8 mouse cellular contexts compared by ENCODE assay signal in genomic region chr7:127345092-127345491, GRCm38 (mm10). TPM values are rescaled to one million over a fixed set of nuclear protein-coding genes. Genes with fewer than 3 reads are reported as not detected.
DNase-seq lines count a peak whose midpoint lies in the region; ATAC-seq and TF ChIP-seq lines count a peak whose summit lies in the region.

No protein-coding gene starts in this region.

- no peaks in the 10 kb centered on the region for H3K4me1 ChIP-seq in heart, adult 2 months (ENCODE audit: control insufficient read depth, insufficient read depth, low read length)
- peaks cover 13% of the 10 kb centered on the region for H3K4me1 ChIP-seq in hindbrain, embryonic 14.5 days (replicated peaks; ENCODE audit: control insufficient read depth, insufficient read depth, low read length)
- peaks cover 45% of the 10 kb centered on the region for H3K4me1 ChIP-seq in liver, embryonic 13.5 days (replicated peaks)
- peaks cover 11% of the 10 kb centered on the region; the same call in 1 of the 2 replicates for H3K4me1 ChIP-seq in neural tube, embryonic 14.5 days (ENCODE audit: control insufficient read depth, insufficient read depth, low read length)

- under 1% methylated on average over 42 of the region's 42 CpGs for WGBS in heart, adult 2 months
- under 1% methylated on average over 42 of the region's 42 CpGs for WGBS in hindbrain, embryonic 14.5 days
- under 1% methylated on average over 36 of the region's 42 CpGs for WGBS in liver, embryonic 13.5 days (ENCODE audit: insufficient replicate concordance)
- WGBS in neural tube, embryonic 14.5 days, result under 1% methylated on average over 37 of the region's 42 CpGs

- H3K79me2 ChIP-seq in heart, adult 2 months (replicated peaks; ENCODE audit: control insufficient read depth, insufficient read depth, low read length), result 0 out of 2 replicates have a peak, but pooled peaks cover 2% of the 10 kb centered on the region

- H3K27ac ChIP-seq in heart, adult 2 months, result peak overlapping the region; percentile 100
- peak overlapping the region; percentile 97 for H3K27ac ChIP-seq in hindbrain, embryonic 14.5 days
- H3K27ac ChIP-seq in liver, embryonic 13.5 days, result peak overlapping the region; percentile 78
- H3K27ac ChIP-seq in neural tube, embryonic 14.5 days (ENCODE audit: low read depth, low read length), result peak overlapping the region; percentile 93

- peak overlapping the region; percentile 67 for H3K4me2 ChIP-seq in hindbrain, embryonic 14.5 days (replicated peaks)
- peak overlapping the region; percentile 99 for H3K4me2 ChIP-seq in liver, embryonic 13.5 days
- peak overlapping the region; percentile 77 for H3K4me2 ChIP-seq in neural tube, embryonic 14.5 days (ENCODE audit: low read depth, low read length)

- H3K27me3 ChIP-seq in heart, adult 2 months (ENCODE audit: control insufficient read depth, insufficient read depth, low read length), result no peaks in the 10 kb centered on the region
- no peaks in the 10 kb centered on the region for H3K27me3 ChIP-seq in hindbrain, embryonic 14.5 days (ENCODE audit: control insufficient read depth, insufficient read depth, low read length)
- no peaks in the 10 kb centered on the region for H3K27me3 ChIP-seq in liver, embryonic 13.5 days
- no peaks in the 10 kb centered on the region for H3K27me3 ChIP-seq in neural tube, embryonic 14.5 days (ENCODE audit: control insufficient read depth, insufficient read depth, low read length)

- no peak for TF ChIP-seq CTCF in heart, adult 2 months (IDR thresholded peaks at IDR 0.05)

- no peak for TF ChIP-seq EP300 in heart, adult 2 months (IDR thresholded peaks at IDR 0.05; ENCODE audit: insufficient read depth, low read depth, low read length)

- peak overlapping the region; percentile 96 for H3K4me3 ChIP-seq in heart, adult 2 months
- peak overlapping the region; percentile 93 for H3K4me3 ChIP-seq in hindbrain, embryonic 14.5 days (replicated peaks; ENCODE audit: low read length)
- H3K4me3 ChIP-seq in liver, embryonic 13.5 days (replicated peaks), result peak overlapping the region; percentile 79
- peak overlapping the region; percentile 93 for H3K4me3 ChIP-seq in neural tube, embryonic 14.5 days (ENCODE audit: low read depth, low read length)

- H3K9me3 ChIP-seq in hindbrain, embryonic 14.5 days (ENCODE audit: control insufficient read depth, low read length), result no peaks in the 10 kb centered on the region
- no peaks in the 10 kb centered on the region for H3K9me3 ChIP-seq in liver, embryonic 13.5 days (replicated peaks)
- H3K9me3 ChIP-seq in neural tube, embryonic 14.5 days (ENCODE audit: control insufficient read depth, low read length), result no peaks in the 10 kb centered on the region

- no peak for DNase-seq in heart, adult 2 months
- DNase-seq in heart, adult 9 months (ENCODE audit: low spot score in 2 of 2), result no peak
- peak; percentile 52 for DNase-seq in 3T3-L1 (ENCODE audit: low read depth, low spot score)
- peak; percentile 32 to 47 for DNase-seq in adrenal gland, postnatal 4 days (ENCODE audit: low spot score in 2 of 2)
- DNase-seq in hindbrain, embryonic 14.5 days (ENCODE audit: low spot score), result no peak
- peak; percentile 41 for DNase-seq in liver, embryonic 13.5 days
- DNase-seq in B cell, adult 2 months, result no peak

- peak; percentile 25 for ATAC-seq in hindbrain, embryonic 14.5 days (ENCODE audit: low FRiP score)
- peak; percentile 34 for ATAC-seq in liver, embryonic 13.5 days (ENCODE audit: low read depth)
- ATAC-seq in neural tube, embryonic 14.5 days (ENCODE audit: low read depth), result peak; percentile 45

- peaks cover 4% of the 10 kb centered on the region for H3K36me3 ChIP-seq in heart, adult 2 months (ENCODE audit: control insufficient read depth, insufficient read depth, low read length)
- peaks cover 23% of the 10 kb centered on the region for H3K36me3 ChIP-seq in hindbrain, embryonic 14.5 days (replicated peaks; ENCODE audit: control insufficient read depth, insufficient read depth)
- H3K36me3 ChIP-seq in liver, embryonic 13.5 days, result peaks cover 9% of the 10 kb centered on the region
- 0 out of 2 replicates have a peak, but pooled peaks cover 13% of the 10 kb centered on the region for H3K36me3 ChIP-seq in neural tube, embryonic 14.5 days (ENCODE audit: control insufficient read depth, insufficient read depth, low read length)

- intact Hi-C loops in heart, adult 2 months (cut with DNase I), result loop anchor here (2.0 to 5.0 kb wide), 2 partner anchors 90 to 267 kb away; no protein-coding TSS in a partner anchor

- peak; percentile 59 for TF ChIP-seq POLR2A in heart, adult 2 months (IDR thresholded peaks at IDR 0.05; ENCODE audit: insufficient read depth, low read depth, low read length)

- H3K9ac ChIP-seq in heart, adult 2 months (ENCODE audit: low read depth, low read length), result peak overlapping the region; percentile 91
- peak overlapping the region; percentile 93 for H3K9ac ChIP-seq in hindbrain, embryonic 14.5 days
- H3K9ac ChIP-seq in liver, embryonic 13.5 days, result peak overlapping the region; percentile 79
- H3K9ac ChIP-seq in neural tube, embryonic 14.5 days (replicated peaks; ENCODE audit: low read depth, low read length), result peak overlapping the region; percentile 97

RNA-seq across cellular contexts. Expression of gene Zfp768, which starts 0.3 kb away (rescaled TPM):
- total RNA-seq in heart, adult 2 months (2021), result 10 to 100 TPM; 36.5 to 37.2 TPM
- polyA plus RNA-seq in heart, adult 2 months (2012; rRNA removed), result 30.8 and 31.6 TPM in 2 replicates
- 10 to 100 TPM; 32.6 to 33.9 TPM for total RNA-seq in adrenal gland, postnatal 4 days (2021)
- polyA plus RNA-seq in hindbrain, embryonic 14.5 days (2014; fragmentation: Nextera tagmentation; extraction: Ambion mirVana), result 4.8 and 6.1 TPM in 2 replicates
- 3.1 and 3.5 TPM in 2 replicates for polyA plus RNA-seq in liver, embryonic 13.5 days (2015; fragmentation: Nextera tagmentation; extraction: Ambion mirVana)
- 3.3 and 6.0 TPM in 2 replicates for polyA plus RNA-seq in neural tube, embryonic 14.5 days (2014; fragmentation: Nextera tagmentation; extraction: Ambion mirVana)

RNA-seq across cellular contexts. Expression of gene Zfp747, which starts 30.8 kb away (rescaled TPM):
- total RNA-seq in heart, adult 2 months (2021), result 1 to 10 TPM; 4.3 to 5.3 TPM
- polyA plus RNA-seq in heart, adult 2 months (2012; rRNA removed), result 2.9 and 3.9 TPM in 2 replicates
- total RNA-seq in adrenal gland, postnatal 4 days (2021), result 10 to 100 TPM in 1 of 2 experiments, 1 to 10 TPM in 1; 9.9 to 10.4 TPM
- polyA plus RNA-seq in hindbrain, embryonic 14.5 days (2014; fragmentation: Nextera tagmentation; extraction: Ambion mirVana), result 8.2 and 8.5 TPM in 2 replicates
- polyA plus RNA-seq in liver, embryonic 13.5 days (2015; fragmentation: Nextera tagmentation; extraction: Ambion mirVana), result 1.7 and 2.1 TPM in 2 replicates
- polyA plus RNA-seq in neural tube, embryonic 14.5 days (2014; fragmentation: Nextera tagmentation; extraction: Ambion mirVana), result 8.4 and 9.1 TPM in 2 replicates

RNA-seq across cellular contexts. Expression of gene 9130019O22Rik, which starts 41.9 kb away (rescaled TPM):
- total RNA-seq in heart, adult 2 months (2021), result 1 to 10 TPM; 2.3 to 2.4 TPM
- 1.7 and 2.4 TPM in 2 replicates for polyA plus RNA-seq in heart, adult 2 months (2012; rRNA removed)
- total RNA-seq in adrenal gland, postnatal 4 days (2021), result 1 to 10 TPM; 5.2 to 5.7 TPM
- polyA plus RNA-seq in hindbrain, embryonic 14.5 days (2014; fragmentation: Nextera tagmentation; extraction: Ambion mirVana), result 4.5 and 5.7 TPM in 2 replicates
- polyA plus RNA-seq in liver, embryonic 13.5 days (2015; fragmentation: Nextera tagmentation; extraction: Ambion mirVana), result 1.3 and 1.4 TPM in 2 replicates
- polyA plus RNA-seq in neural tube, embryonic 14.5 days (2014; fragmentation: Nextera tagmentation; extraction: Ambion mirVana), result 5.6 and 6.7 TPM in 2 replicates

RNA-seq across cellular contexts. Expression of gene E430018J23Rik, which starts 48.3 kb away (rescaled TPM):
- total RNA-seq in heart, adult 2 months (2021), result 1 to 10 TPM; 3.1 to 4.0 TPM
- polyA plus RNA-seq in heart, adult 2 months (2012; rRNA removed), result 3.1 and 3.5 TPM in 2 replicates
- 10 to 100 TPM; 11.7 to 12.8 TPM for total RNA-seq in adrenal gland, postnatal 4 days (2021)
- 6.1 and 6.4 TPM in 2 replicates for polyA plus RNA-seq in hindbrain, embryonic 14.5 days (2014; fragmentation: Nextera tagmentation; extraction: Ambion mirVana)
- 1.3 and 1.4 TPM in 2 replicates for polyA plus RNA-seq in liver, embryonic 13.5 days (2015; fragmentation: Nextera tagmentation; extraction: Ambion mirVana)
- 6.0 and 7.8 TPM in 2 replicates for polyA plus RNA-seq in neural tube, embryonic 14.5 days (2014; fragmentation: Nextera tagmentation; extraction: Ambion mirVana)

RNA-seq across cellular contexts. Expression of gene Itgal, which starts 49.0 kb away (rescaled TPM):
- 1 to 10 TPM; 1.7 to 2.3 TPM for total RNA-seq in heart, adult 2 months (2021)
- polyA plus RNA-seq in heart, adult 2 months (2012; rRNA removed), result 3.0 and 5.0 TPM in 2 replicates
- total RNA-seq in adrenal gland, postnatal 4 days (2021), result 1 to 10 TPM; 3.0 to 3.4 TPM
- 0.12 and 0.46 TPM in 2 replicates for polyA plus RNA-seq in hindbrain, embryonic 14.5 days (2014; fragmentation: Nextera tagmentation; extraction: Ambion mirVana)
- 4.1 and 5.2 TPM in 2 replicates for polyA plus RNA-seq in liver, embryonic 13.5 days (2015; fragmentation: Nextera tagmentation; extraction: Ambion mirVana)
- 0.09 and 0.17 TPM in 2 replicates for polyA plus RNA-seq in neural tube, embryonic 14.5 days (2014; fragmentation: Nextera tagmentation; extraction: Ambion mirVana)

Comparison
In these comparisons a context has a peak if more than half of its experiments do, and no peak if none do; other contexts are left out.
1. DNase-seq: peak in 3T3-L1 (single experiment), adrenal gland, postnatal 4 days (2 of 2) and liver, embryonic 13.5 days (single experiment); none in heart, adult 2 months (0 of 2), heart, adult 9 months (0 of 2), hindbrain, embryonic 14.5 days (single experiment) and B cell, adult 2 months (0 of 2).
2. Peak in every context shown above with its lines, with median percentiles within 50 percentile points of each other: H3K27ac ChIP-seq, H3K4me3 ChIP-seq, H3K9ac ChIP-seq, ATAC-seq and H3K4me2 ChIP-seq.